8 mouse cellular contexts compared by ENCODE assay signal in genomic region chr14:8062076-8062475, GRCm38 (mm10). TPM values are rescaled to one million over a fixed set of nuclear protein-coding genes. Genes with fewer than 3 reads are reported as not detected.
DNase-seq lines count a peak whose midpoint lies in the region; ATAC-seq lines count a peak whose summit lies in the region.
"Had no signal": no experiment of that assay in that cellular context is flagged by ENCODE, and none has a peak within 500 bp of the region (broad histone marks: within the 10 kb centered on the region; RNA-seq: fewer than 3 reads in every experiment).

No protein-coding gene starts in this region.

- WGBS in embryonic facial prominence, embryonic 13.5 days: 39% methylated on average over 3 of the region's 3 CpGs
- 38% methylated on average over 3 of the region's 3 CpGs for WGBS in limb, embryonic 15.5 days

- H3K4me3 ChIP-seq in embryonic facial prominence, embryonic 13.5 days: no peak overlapping the region
- no peak overlapping the region for H3K4me3 ChIP-seq in limb, embryonic 15.5 days

- no peak overlapping the region for H3K9ac ChIP-seq in embryonic facial prominence, embryonic 13.5 days
- H3K9ac ChIP-seq in limb, embryonic 15.5 days: no peak overlapping the region

- 0 out of 2 replicates have a peak overlapping the region, but pooled peaks have one; percentile 39 for H3K27ac ChIP-seq in embryonic facial prominence, embryonic 13.5 days
- peak overlapping the region; percentile 68 for H3K27ac ChIP-seq in limb, embryonic 15.5 days

- no peaks in the 10 kb centered on the region for H3K36me3 ChIP-seq in embryonic facial prominence, embryonic 13.5 days
- no peaks in the 10 kb centered on the region for H3K36me3 ChIP-seq in limb, embryonic 15.5 days

- DNase-seq in retina, postnatal 1 day: peak; percentile 14
- no peak for DNase-seq in retina, embryonic 14.5 days (ENCODE audit: low spot score)
- DNase-seq in thymus, postnatal 14 days: no peak
- DNase-seq in adrenal gland, postnatal 25 days: no peak
- DNase-seq: adrenal gland, adult 2 months had no signal

- H3K4me1 ChIP-seq in embryonic facial prominence, embryonic 13.5 days: peaks cover 8% of the 10 kb centered on the region; the same call in 1 of the 2 replicates
- peaks cover 14% of the 10 kb centered on the region for H3K4me1 ChIP-seq in limb, embryonic 15.5 days

- H3K4me2 ChIP-seq in embryonic facial prominence, embryonic 13.5 days: no peak overlapping the region
- no peak overlapping the region for H3K4me2 ChIP-seq in limb, embryonic 15.5 days

- no peaks in the 10 kb centered on the region for H3K27me3 ChIP-seq in embryonic facial prominence, embryonic 13.5 days
- H3K27me3 ChIP-seq in limb, embryonic 15.5 days: no peaks in the 10 kb centered on the region

- H3K9me3 ChIP-seq in embryonic facial prominence, embryonic 13.5 days: no peaks in the 10 kb centered on the region
- H3K9me3 ChIP-seq in limb, embryonic 15.5 days: no peaks in the 10 kb centered on the region

- ATAC-seq in embryonic facial prominence, embryonic 13.5 days (ENCODE audit: insufficient number of reproducible peaks, insufficient read depth, low FRiP score, low TSS enrichment, low read depth): no peak
- ATAC-seq in limb, embryonic 15.5 days (ENCODE audit: insufficient number of reproducible peaks, low FRiP score, low TSS enrichment, low read depth): no peak
- no peak for ATAC-seq in monocyte, adult 5-6 weeks (replicated peaks; ENCODE audit: insufficient number of reproducible peaks, low FRiP score, low TSS enrichment, poor library complexity, severe bottlenecking)

RNA-seq across cellular contexts. Expression of gene Rpp14, which starts 18.1 kb away (rescaled TPM):
- 59.5 and 64.3 TPM in 2 replicates for polyA plus RNA-seq in embryonic facial prominence, embryonic 13.5 days (2015; fragmentation: Nextera tagmentation; extraction: Ambion mirVana)
- polyA plus RNA-seq in limb, embryonic 15.5 days (2015; fragmentation: Nextera tagmentation; extraction: Ambion mirVana): 47.9 and 54.4 TPM in 2 replicates
- total RNA-seq in monocyte, adult 5-6 weeks (2017): 12.5 to 30.2 TPM (median 29.2 TPM) in 3 replicates
- total RNA-seq in adrenal gland, postnatal 25 days (2021): 36.2 and 38.2 TPM in 2 replicates

RNA-seq across cellular contexts. Expression of gene Pxk, which starts 35.9 kb away (rescaled TPM):
- polyA plus RNA-seq in embryonic facial prominence, embryonic 13.5 days (2015; fragmentation: Nextera tagmentation; extraction: Ambion mirVana): 34.3 and 39.0 TPM in 2 replicates
- 38.8 and 39.2 TPM in 2 replicates for polyA plus RNA-seq in limb, embryonic 15.5 days (2015; fragmentation: Nextera tagmentation; extraction: Ambion mirVana)
- 39.4 to 49.1 TPM (median 39.6 TPM) in 3 replicates for total RNA-seq in monocyte, adult 5-6 weeks (2017)
- 52.8 and 78.7 TPM in 2 replicates for total RNA-seq in adrenal gland, postnatal 25 days (2021)

RNA-seq across cellular contexts. Expression of gene Abhd6, which starts 59.4 kb away (rescaled TPM):
- 23.9 and 24.2 TPM in 2 replicates for polyA plus RNA-seq in embryonic facial prominence, embryonic 13.5 days (2015; fragmentation: Nextera tagmentation; extraction: Ambion mirVana)
- polyA plus RNA-seq in limb, embryonic 15.5 days (2015; fragmentation: Nextera tagmentation; extraction: Ambion mirVana): 33.7 and 34.7 TPM in 2 replicates
- total RNA-seq in monocyte, adult 5-6 weeks (2017): 0.64 to 1.9 TPM (median 0.78 TPM) in 3 replicates
- total RNA-seq in adrenal gland, postnatal 25 days (2021): 90.3 and 96.4 TPM in 2 replicates

Comparison
In these comparisons a context has a peak if more than half of its experiments do, and no peak if none do; other contexts are left out.
1. RNA of gene Abhd6, which starts 59.4 kb away (total RNA-seq): 90.3 to 96.4 TPM in adrenal gland, postnatal 25 days; 0.64 to 1.9 TPM in monocyte, adult 5-6 weeks; every median in the first group is over 10 times any median in the second.